Mouse (Mus musculus) ES-E14 (cell line): ENCODE measurements around the gene Rbfox1.

ENCODE experiments used
- CHD2 ChIP-seq: IDR thresholded peaks from 2 replicates; pipeline ENCODE4 v1.6.1; 2014; ENCODE audit warnings: mild to moderate bottlenecking, low read depth, low read length, inconsistent platforms
- MAFK ChIP-seq: IDR thresholded peaks from 2 replicates; pipeline ENCODE4 v1.6.1; 2014; ENCODE audit warnings: mild to moderate bottlenecking, low read depth, low read length, inconsistent platforms; ENCODE audit not compliant: insufficient read depth
- ZC3H11A ChIP-seq: IDR thresholded peaks from 2 replicates; pipeline ENCODE4 v1.6.1; 2012; ENCODE audit warnings: low read depth, mild to moderate bottlenecking, inconsistent platforms, low read length, borderline replicate concordance

DNA sequence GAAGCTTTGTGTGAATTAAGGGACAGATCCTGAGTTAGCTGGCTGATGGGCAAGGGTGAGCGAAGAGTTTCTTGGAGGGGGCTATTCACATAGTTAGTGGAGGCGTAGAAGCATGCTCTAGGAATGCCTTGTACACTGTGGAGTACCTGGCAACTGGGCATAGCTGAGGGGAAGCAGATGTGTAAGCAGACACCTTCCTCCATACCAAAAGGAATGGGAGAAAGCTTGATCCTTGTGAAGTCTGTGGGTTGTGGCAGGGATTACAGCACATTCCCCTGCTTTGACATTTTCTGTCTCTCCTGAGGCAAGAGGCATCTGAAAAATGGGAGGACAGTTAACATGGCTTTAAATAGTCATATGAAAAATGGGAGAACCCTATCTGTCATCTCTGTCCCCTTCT lies 347.8 kb downstream of the Rbfox1 start:
- no peak for TF ChIP-seq ZC3H11A
- TF ChIP-seq MAFK = no peak
- no peak for TF ChIP-seq CHD2
